Mouse (Mus musculus) macrophage (primary cell): ENCODE results near the gene Wbp11. TPM values are rescaled to one million over a fixed set of nuclear protein-coding genes. Genes with fewer than 3 reads are reported as not detected.
A peak's percentile ranks its signal among the peaks of the same experiment; 100 is the strongest.
"Not testable (repeated sequence)": the region's sequence is repeated elsewhere in the genome, so short reads cannot be mapped to it uniquely, and the experiment has no call there.

Experiments used
- H3K27ac ChIP-seq: fragments of 350-480 bp; formaldehyde crosslinking; 2 replicates; pipeline ENCODE4 v1.9.0; 2021
- H3K36me3 ChIP-seq: fragments of 350-480 bp; formaldehyde crosslinking; 2 replicates; pipeline ENCODE4 v1.9.0; 2021; ENCODE audit errors: inconsistent target
- H3K4me3 ChIP-seq: fragments of 350-480 bp; formaldehyde crosslinking; 2 replicates; pipeline ENCODE4 v1.9.0; 2021; ENCODE audit errors: inconsistent target
- H3K79me2 ChIP-seq: fragments of 350-480 bp; formaldehyde crosslinking; 2 replicates; pipeline ENCODE4 v1.9.0; 2021; ENCODE audit errors: inconsistent target
- WGBS: methylation state at CpG from one replicate; pipeline ENCODE4 v1.1.7; 2026; ENCODE audit warnings: inconsistent platforms; ENCODE audit not compliant: missing documents; 5-methylcytosine and 5-hydroxymethylcytosine counted together
- polyA plus RNA-seq: library from polyadenylated mRNA; stranded (reverse); fragments of 250-400 nt; gene quantifications from 3 replicates; pipeline ENCODE4 v1.2.4, GENCODE M21; 2018; ENCODE audit warnings: inconsistent platforms

Wbp11 gene
- polyA plus RNA-seq, 1 experiment from 2014 or later = 198 TPM

GRCm38 (mm10) chr6:136803739-136804633 is 24.0 kb downstream of the Wbp11 start, which contains the start of gene Hist4h4:
Gene Hist4h4 (minus strand): TSS chr6:136804415.
- WGBS = under 1% methylated on average over 48 of the region's 50 CpGs

GRCm38 (mm10) chr6:136803093-136803738 is 24.8 kb downstream of the Wbp11 start:
- Histone ChIP-seq H3K79me2 (no peaks in the 10 kb centered on the region), H3K36me3 (no peaks in the 10 kb centered on the region), H3K4me3 (peak overlapping the region; percentile 43), H3K27ac (peak overlapping the region; percentile 92)
- WGBS = 22% methylated on average over 12 of the region's 12 CpGs

More at GRCm38 (mm10) chr6:136803739-136804633, 24.0 kb downstream of the Wbp11 start, which contains the start of gene Hist4h4:
- H3K4me3 ChIP-seq = peak within 1 kb of the TSS; percentile 43
- no peaks in the 10 kb centered on the region for H3K36me3 ChIP-seq
- H3K79me2 ChIP-seq = peaks cover 7% of the 10 kb centered on the region
- peak within 1 kb of the TSS; percentile 92 for H3K27ac ChIP-seq

GRCm38 (mm10) chr6:136801274-136801673 is 26.8 kb downstream of the Wbp11 start:
- no peaks in the 10 kb centered on the region for H3K79me2 ChIP-seq
- no peaks in the 10 kb centered on the region for H3K36me3 ChIP-seq
- H3K4me3 ChIP-seq = no peak overlapping the region
- WGBS = 90% methylated on average over 6 of the region's 6 CpGs
- H3K27ac ChIP-seq = no peak overlapping the region

- no peaks in the 10 kb centered on the region for H3K36me3 ChIP-seq
- H3K4me3 ChIP-seq = no peak overlapping the region
- 94% methylated on average over 8 of the region's 8 CpGs for whole genome bisulfite sequencing
- no peak overlapping the region for H3K27ac ChIP-seq
- H3K79me2 ChIP-seq = no peaks in the 10 kb centered on the region
These were observed 27.3 kb downstream of the Wbp11 start for GRCm38 (mm10) chr6:136800710-136801109.

GRCm38 (mm10) chr6:136797874-136798693 is 29.9 kb downstream of the Wbp11 start:
- H3K27ac ChIP-seq, H3K79me2 ChIP-seq, H3K36me3 ChIP-seq, H3K4me3 ChIP-seq: not testable (repeated sequence)
- 86% methylated on average over 2 of the region's 3 CpGs for WGBS

GRCm38 (mm10) chr6:136795850-136796249 is 32.2 kb downstream of the Wbp11 start:
- WGBS = 90% methylated on average over 6 of the region's 6 CpGs
- no peak overlapping the region for H3K27ac ChIP-seq
- no peaks in the 10 kb centered on the region for H3K36me3 ChIP-seq
- H3K4me3 ChIP-seq = no peak overlapping the region
- H3K79me2 ChIP-seq = no peaks in the 10 kb centered on the region

GRCm38 (mm10) chr6:136795110-136795509 is 32.9 kb downstream of the Wbp11 start:
- no peaks in the 10 kb centered on the region for H3K79me2 ChIP-seq
- WGBS = 100% methylated on average over 1 of the region's 1 CpGs
- no peak overlapping the region for H3K4me3 ChIP-seq
- H3K36me3 ChIP-seq = no peaks in the 10 kb centered on the region
- no peak overlapping the region for H3K27ac ChIP-seq

GRCm38 (mm10) chr6:136793831-136794525 is 34.1 kb downstream of the Wbp11 start:
- H3K4me3 ChIP-seq = no peak overlapping the region
- H3K36me3 ChIP-seq = no peaks in the 10 kb centered on the region
- 3% methylated on average over 24 of the region's 24 CpGs for WGBS
- no peak overlapping the region for H3K27ac ChIP-seq
- no peaks in the 10 kb centered on the region for H3K79me2 ChIP-seq

- Histone ChIP-seq H3K4me3 (no peak overlapping the region), H3K27ac (no peak overlapping the region), H3K36me3 (no peaks in the 10 kb centered on the region), H3K79me2 (no peaks in the 10 kb centered on the region)
- WGBS = 31% methylated on average over 16 of the region's 16 CpGs
These were observed 34.9 kb downstream of the Wbp11 start for GRCm38 (mm10) chr6:136792884-136793758.

GRCm38 (mm10) chr6:136789391-136789971 is 38.6 kb downstream of the Wbp11 start:
- Histone ChIP-seq H3K36me3 (no peaks in the 10 kb centered on the region), H3K27ac (no peak overlapping the region), H3K4me3 (no peak overlapping the region), H3K79me2 (no peaks in the 10 kb centered on the region)
- 71% methylated on average over 5 of the region's 5 CpGs for WGBS

- WGBS = 92% methylated on average over 9 of the region's 9 CpGs
- no peaks in the 10 kb centered on the region for H3K36me3 ChIP-seq
- H3K4me3 ChIP-seq = no peak overlapping the region
- H3K27ac ChIP-seq = no peak overlapping the region
- H3K79me2 ChIP-seq = no peaks in the 10 kb centered on the region
These were observed 45.3 kb downstream of the Wbp11 start for GRCm38 (mm10) chr6:136782761-136783160.

GRCm38 (mm10) chr6:136782146-136782545 is 45.9 kb downstream of the Wbp11 start:
- Histone ChIP-seq H3K79me2 (no peaks in the 10 kb centered on the region), H3K27ac (no peak overlapping the region), H3K36me3 (no peaks in the 10 kb centered on the region), H3K4me3 (no peak overlapping the region)
- WGBS = 91% methylated on average over 12 of the region's 12 CpGs

GRCm38 (mm10) chr6:136781377-136781986 is 46.6 kb downstream of the Wbp11 start, which contains the start of gene Gucy2c:
Gene Gucy2c (minus strand): TSS chr6:136781765.
- Histone ChIP-seq H3K36me3 (no peaks in the 10 kb centered on the region), H3K4me3 (no peak within 1 kb of the TSS), H3K27ac (no peak within 1 kb of the TSS), H3K79me2 (no peaks in the 10 kb centered on the region)
- WGBS = 86% methylated on average over 19 of the region's 20 CpGs
